Mouse (Mus musculus) gastrocnemius, postnatal 36 days (tissue): ENCODE measurements around the gene Prcc. TPM values are rescaled to one million over a fixed set of nuclear protein-coding genes. Genes with fewer than 3 reads are reported as not detected.
A peak's percentile ranks its signal among the peaks of the same experiment; 100 is the strongest.

Experiments used
- DNase-seq, 2 experiments: peaks; one replicate each; pipeline ENCODE4 v3.0.0; 2022
- intact Hi-C: fragments of 180-260 bp; cut with DNase I; formaldehyde crosslinking; loops from one replicate; pipeline ENCODE4 v1.15.1; 2025
- long read RNA-seq, 2 experiments: library from polyadenylated mRNA; stranded (forward); transcript quantifications; one replicate each; pipeline ENCODE4 v2.0.0; 2021
- total RNA-seq, 2 experiments: library from RNA; stranded (reverse); gene quantifications; 2 replicates each; pipeline ENCODE4 v1.2.3; 2021

The Prcc gene
- total RNA-seq = 10 to 100 TPM; 43.8 to 45.5 TPM
- long read RNA-seq, experiment 1, partial matches to known transcripts = 3 of 9 reads
- long read RNA-seq, experiment 1, other reads (novel, unspliced or antisense) = 3 of 9 reads
- long read RNA-seq, experiment 2, transcript Prcc-201 (7 exons, 2,099 nt) = major isoform, 19 of 25 reads
- long read RNA-seq, experiment 2, partial matches to known transcripts = 6 of 25 reads
- long read RNA-seq, experiment 2, other reads (novel, unspliced or antisense) = 0 of 25 reads

GRCm38 (mm10) chr3:87885281-87886003, at the start of gene Prcc:
TSS of gene Prcc (minus strand) at chr3:87885608.
- peak; percentile 77 to 81 for DNase-seq
- intact Hi-C loops = no loop called here

DNA sequence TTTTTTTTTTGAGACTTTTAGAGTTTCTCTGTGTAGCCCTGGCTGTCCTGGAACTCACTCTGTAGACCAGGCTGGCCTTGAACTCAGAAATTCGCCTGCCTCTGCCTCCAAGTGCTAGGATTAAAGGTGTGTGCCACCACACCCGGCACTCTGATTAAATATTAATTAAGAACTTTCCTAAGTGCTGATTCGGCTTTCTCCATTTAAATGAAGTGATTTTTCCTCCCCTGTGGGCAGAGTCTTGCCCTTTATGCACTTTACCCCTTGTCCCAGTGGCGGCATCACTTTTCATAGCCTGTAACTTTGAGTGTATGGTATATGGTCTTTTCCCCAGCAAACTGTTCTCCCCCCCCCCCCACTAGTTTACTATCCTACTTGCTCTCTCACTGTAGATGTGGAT, 49.8 kb upstream of the Prcc start:
- intact Hi-C loops = loop anchor here (2.0 to 10.0 kb wide), 2 partner anchors 26 to 140 kb away; partner anchors contain the start of gene Ttc24
- no peak for DNase-seq

GRCm38 (mm10) chr3:87934501-87934900, 49.1 kb upstream of the Prcc start:
- intact Hi-C loops = loop anchor here (2.0 to 10.0 kb wide), 3 partner anchors 26 to 140 kb away; partner anchors contain the start of genes Nes and Ttc24
- no peak for DNase-seq

GRCm38 (mm10) chr3:87934026-87934425, 48.6 kb upstream of the Prcc start:
- intact Hi-C loops = loop anchor here (2.0 to 10.0 kb wide), 3 partner anchors 27 to 141 kb away; partner anchors contain the start of genes Nes and Ttc24
- no peak for DNase-seq

DNA sequence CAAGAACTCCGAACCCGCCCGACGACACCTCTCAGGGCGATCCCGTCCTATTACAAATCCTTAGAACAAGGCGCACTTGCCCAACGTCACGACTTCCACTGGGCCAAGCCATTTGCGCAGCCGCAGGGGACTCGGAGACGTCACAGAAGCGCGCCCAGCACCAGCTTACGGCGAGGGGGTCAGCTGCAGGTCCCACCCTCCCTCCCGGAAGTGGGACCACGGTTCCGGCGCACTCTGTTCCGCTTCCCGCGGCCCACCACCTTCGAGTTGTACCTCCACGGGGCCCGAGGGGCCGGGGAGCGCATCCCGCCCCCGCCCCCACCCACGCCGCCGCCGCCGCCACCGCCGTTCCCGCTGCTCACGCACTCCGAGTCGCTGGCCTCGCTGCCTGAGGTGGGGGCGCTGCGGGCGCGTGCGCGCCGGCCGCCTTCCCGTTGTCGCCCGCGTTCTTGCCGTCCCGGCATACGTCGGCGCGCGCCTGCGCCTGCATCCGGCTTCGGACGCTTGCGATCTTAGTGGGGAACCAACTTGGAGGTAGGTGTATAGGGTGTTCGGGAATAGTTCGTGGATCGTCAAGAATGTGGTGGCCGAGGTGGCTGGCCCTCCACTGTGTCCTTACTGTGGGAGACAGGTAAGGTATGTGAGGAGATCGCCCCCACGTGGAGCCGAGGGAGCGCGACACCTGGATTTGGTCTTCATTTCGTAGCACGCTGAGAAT, 44.8 kb upstream of the Prcc start, which contains the start of the genes Isg20l2 and Rrnad1:
TSS of gene Isg20l2 (plus strand) at position 237 of the 718 bp plus-strand sequence.
TSS of gene Rrnad1 (minus strand) at position 640 of the 718 bp plus-strand sequence.
- peak; percentile 94 to 95 for DNase-seq
- intact Hi-C loops = loop anchor here (5.0 to 10.0 kb wide), 2 partner anchors 42 to 145 kb away; partner anchors contain the start of genes Nes and Ttc24

GRCm38 (mm10) chr3:87929341-87930077, 44.1 kb upstream of the Prcc start:
- DNase-seq = no peak
- intact Hi-C loops = loop anchor here (5.0 to 10.0 kb wide), 2 partner anchors 43 to 145 kb away; partner anchors contain the start of genes Nes and Ttc24

GRCm38 (mm10) chr3:87927452-87927851, 42.0 kb upstream of the Prcc start:
- intact Hi-C loops = no loop called here
- no peak for DNase-seq

- intact Hi-C loops = no loop called here
- no peak for DNase-seq
These were observed 39.6 kb upstream of the Prcc start for GRCm38 (mm10) chr3:87924996-87925395.

DNA sequence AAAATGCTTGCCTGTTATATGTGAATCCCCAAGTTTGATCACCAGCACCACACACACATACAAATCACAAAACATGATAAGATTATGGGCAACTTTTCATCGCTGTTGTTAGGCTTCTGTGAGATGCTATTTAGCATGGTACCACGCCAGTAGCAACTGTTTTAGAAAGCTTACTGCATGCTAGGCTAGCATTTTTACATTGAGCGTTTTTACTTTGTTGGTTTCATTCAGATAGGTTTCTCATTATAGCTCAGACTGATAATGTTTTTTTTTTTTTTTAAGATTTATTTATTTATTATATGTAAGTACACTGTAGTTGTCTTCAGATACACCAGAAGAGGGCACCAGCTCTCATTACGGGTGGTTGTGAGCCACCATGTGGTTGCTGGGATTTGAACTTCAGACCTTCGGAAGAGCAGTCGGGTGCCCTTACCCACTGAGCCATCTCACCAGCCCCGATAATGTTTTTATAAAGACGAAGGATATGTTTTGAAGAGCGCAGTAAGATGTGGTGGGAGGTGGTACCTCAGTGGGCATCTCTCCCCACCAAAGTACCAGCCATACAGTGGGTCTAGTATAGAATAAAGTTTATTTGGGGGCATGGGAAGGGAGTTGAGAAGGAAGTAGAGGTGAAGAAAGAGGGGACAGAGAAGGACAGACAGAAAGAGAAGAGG, 35.0 kb upstream of the Prcc start:
- intact Hi-C loops = no loop called here
- DNase-seq = no peak

DNA sequence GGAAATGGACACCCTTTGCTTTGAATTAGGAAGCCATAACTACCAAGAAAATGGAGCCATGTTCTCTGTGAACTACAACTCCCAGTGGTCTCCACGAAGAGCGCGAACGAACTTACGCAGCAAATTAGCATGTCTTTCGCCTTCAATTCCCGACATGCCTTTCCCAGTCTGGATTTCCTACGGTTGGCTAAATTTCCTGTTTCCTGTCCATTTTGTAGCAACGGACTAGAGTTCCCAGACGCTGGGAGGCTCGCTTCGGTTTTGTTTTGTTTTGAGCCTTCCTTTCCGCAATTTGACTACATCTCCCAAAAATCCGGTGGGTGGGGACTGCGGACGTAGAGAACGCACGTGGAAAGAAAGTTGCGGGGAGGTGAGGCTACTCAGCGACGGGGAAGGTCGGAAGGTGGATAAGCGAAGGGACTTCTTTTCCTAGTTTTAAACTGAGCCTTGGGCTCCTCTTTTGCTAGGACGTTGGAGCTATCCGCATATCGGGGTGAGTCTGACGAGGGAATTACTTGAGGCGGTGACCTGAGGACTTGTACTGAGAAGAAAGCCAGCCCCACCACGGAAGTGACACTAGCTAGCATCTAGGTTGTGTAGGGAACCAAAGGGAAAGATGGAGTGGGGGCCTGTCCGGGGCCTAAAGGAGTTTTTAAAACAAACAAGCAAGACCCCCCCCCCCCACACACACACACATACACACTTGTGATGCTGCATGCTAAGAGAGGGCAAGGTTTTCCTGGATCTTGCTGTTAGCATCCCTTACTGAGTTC, 34.1 kb upstream of the Prcc start, which contains the start of gene Mrpl24:
TSS of gene Mrpl24 (plus strand) at position 171 of the 773 bp plus-strand sequence.
- DNase-seq = peak; percentile 47
- intact Hi-C loops = no loop called here

DNA sequence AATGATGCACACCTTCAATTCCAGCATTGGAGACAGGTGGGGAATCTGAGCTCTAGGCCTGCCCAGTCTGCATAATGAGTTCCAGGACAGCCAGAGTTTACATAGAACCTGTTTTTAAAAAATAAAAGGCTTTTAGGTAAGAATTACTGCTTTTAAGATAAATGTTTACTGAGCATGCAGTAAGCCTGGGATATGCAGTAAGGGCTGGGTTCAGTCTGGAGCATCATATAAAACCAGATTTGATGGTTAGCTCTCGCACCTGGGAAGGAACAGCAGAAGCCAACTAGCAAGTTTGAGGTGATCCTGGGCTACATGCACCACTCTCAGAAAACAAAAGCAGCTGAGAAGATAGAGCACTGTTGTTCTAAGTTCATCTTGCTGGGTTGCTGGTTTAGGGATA, 33.1 kb upstream of the Prcc start:
- intact Hi-C loops = no loop called here
- no peak for DNase-seq

GRCm38 (mm10) chr3:87916990-87917389, 31.6 kb upstream of the Prcc start:
- intact Hi-C loops = no loop called here
- no peak for DNase-seq

DNA sequence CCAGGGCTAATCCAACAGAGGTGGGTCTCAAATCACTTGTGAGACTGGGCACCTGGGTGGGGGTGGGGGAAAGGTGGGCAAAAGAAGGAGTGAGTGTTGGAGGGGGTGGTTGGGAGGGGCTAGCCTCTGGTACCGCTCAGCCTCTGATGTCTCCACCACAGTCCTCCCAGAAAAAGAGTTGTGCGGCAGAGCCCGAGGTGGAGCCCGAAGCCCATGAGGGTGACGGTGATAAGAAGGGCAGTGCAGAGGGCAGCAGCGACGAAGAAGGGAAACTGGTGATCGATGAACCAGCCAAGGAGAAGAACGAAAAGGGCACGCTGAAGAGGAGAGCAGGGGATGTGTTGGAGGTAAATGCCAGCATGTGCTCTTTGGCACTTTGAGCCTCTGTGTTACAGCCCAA, 28.5 kb upstream of the Prcc start:
- DNase-seq = no peak
- intact Hi-C loops = no loop called here

GRCm38 (mm10) chr3:87913491-87913890, 28.1 kb upstream of the Prcc start:
- DNase-seq = no peak
- intact Hi-C loops = no loop called here

- intact Hi-C loops = no loop called here
- peak; percentile 77 to 79 for DNase-seq
These were observed 25.2 kb upstream of the Prcc start for GRCm38 (mm10) chr3:87910573-87911141.

- intact Hi-C loops = no loop called here
These were observed 24.5 kb upstream of the Prcc start for GRCm38 (mm10) chr3:87909874-87910273.

GRCm38 (mm10) chr3:87909381-87909780, 24.0 kb upstream of the Prcc start:
- intact Hi-C loops = no loop called here
- no peak for DNase-seq

More at GRCm38 (mm10) chr3:87909874-87910273, 24.5 kb upstream of the Prcc start:
- DNase-seq = no peak

- no peak for DNase-seq
These were observed 22.5 kb upstream of the Prcc start for GRCm38 (mm10) chr3:87907906-87908305.

More at GRCm38 (mm10) chr3:87907906-87908305, 22.5 kb upstream of the Prcc start:
- intact Hi-C loops = no loop called here
